Mouse (Mus musculus): ENCODE data around the gene Acp4. TPM values are rescaled to one million over a fixed set of nuclear protein-coding genes. Genes with fewer than 3 reads are reported as not detected.
"Not testable (repeated sequence)": the region's sequence is repeated elsewhere in the genome, so short reads cannot be mapped to it uniquely, and the experiment has no call there.

Gene Acp4
- polyA plus RNA-seq, 1 experiment = not detected

DNA sequence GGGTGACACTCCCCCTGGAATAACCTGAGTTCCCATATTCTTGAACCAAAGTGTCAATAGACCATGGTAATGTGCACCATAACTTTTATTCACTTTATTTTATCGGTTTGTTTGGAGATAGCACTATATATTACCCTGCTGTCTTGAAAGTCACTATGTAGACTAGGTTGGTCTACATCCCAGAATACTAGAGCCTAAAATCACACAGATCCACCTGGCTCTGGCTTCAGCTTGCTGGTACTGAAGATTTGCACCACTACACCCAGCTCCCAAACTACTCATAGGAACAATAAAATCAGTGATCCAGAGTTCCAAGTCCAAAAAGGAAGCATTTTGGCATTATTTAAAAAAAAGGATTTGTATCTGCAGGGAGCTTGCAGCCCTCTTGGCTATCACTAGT, 41.5 kb downstream of the Acp4 start, which contains the start of gene Klk1b5:
Gene Klk1b5 (plus strand): TSS at position 301 of the 400 bp plus-strand sequence.
- 80% methylated on average over 1 of the region's 1 CpGs for WGBS
- H3K4me3 ChIP-seq (replicated peaks; ENCODE audit: insufficient read depth, low read depth, low read length) = no peak within 1 kb of the TSS
- TF ChIP-seq CTCF (IDR thresholded peaks at IDR 0.05; ENCODE audit: borderline replicate concordance, insufficient read depth, low read depth, low read length) (no peak), POLR2A (IDR thresholded peaks at IDR 0.05; ENCODE audit: borderline replicate concordance, insufficient read depth, low read length) (no peak)
- no peaks in the 10 kb centered on the region for H3K27me3 ChIP-seq (ENCODE audit: control insufficient read depth, insufficient read depth, low read length)
- no peaks in the 10 kb centered on the region; the same call in 1 of the 2 replicates for H3K4me1 ChIP-seq (ENCODE audit: control insufficient read depth, insufficient read depth, low read length)
- H3K27ac ChIP-seq (ENCODE audit: insufficient read depth, low read length) = no peak within 1 kb of the TSS
- no peak for DNase-seq

DNA sequence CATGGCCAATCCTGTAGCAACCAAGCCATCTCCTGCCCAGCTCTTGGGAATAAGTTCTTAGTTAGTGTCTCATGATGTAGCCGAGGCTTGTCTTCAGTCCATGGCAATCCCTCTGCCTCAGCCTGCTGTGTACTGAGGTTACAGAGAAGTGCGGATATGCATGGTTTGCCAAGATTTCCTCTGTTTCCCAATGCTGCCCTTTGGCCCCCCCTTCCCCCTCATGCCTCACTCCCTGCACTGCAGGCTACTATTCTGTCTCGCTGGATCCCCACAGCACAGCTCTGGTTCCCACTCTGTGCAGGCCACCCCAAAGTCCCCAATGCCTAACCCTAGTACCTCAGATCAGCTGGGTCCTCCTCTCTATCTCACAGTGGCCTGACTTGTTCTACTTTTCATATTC, 48.9 kb downstream of the Acp4 start:
- TF ChIP-seq POLR2A (IDR thresholded peaks at IDR 0.05; ENCODE audit: borderline replicate concordance, insufficient read depth, low read length) = no peak
- no peak for TF ChIP-seq CTCF (IDR thresholded peaks at IDR 0.05; ENCODE audit: borderline replicate concordance, insufficient read depth, low read depth, low read length)
- Histone ChIP-seq H3K4me1 (ENCODE audit: control insufficient read depth, insufficient read depth, low read length) (no peaks in the 10 kb centered on the region), H3K27me3 (ENCODE audit: control insufficient read depth, insufficient read depth, low read length) (no peaks in the 10 kb centered on the region), H3K4me3 (replicated peaks; ENCODE audit: insufficient read depth, low read depth, low read length) (no peak overlapping the region), H3K27ac (ENCODE audit: insufficient read depth, low read length) (no peak overlapping the region)
- DNase-seq = no peak
- 69% methylated on average over 3 of the region's 3 CpGs for WGBS

DNA sequence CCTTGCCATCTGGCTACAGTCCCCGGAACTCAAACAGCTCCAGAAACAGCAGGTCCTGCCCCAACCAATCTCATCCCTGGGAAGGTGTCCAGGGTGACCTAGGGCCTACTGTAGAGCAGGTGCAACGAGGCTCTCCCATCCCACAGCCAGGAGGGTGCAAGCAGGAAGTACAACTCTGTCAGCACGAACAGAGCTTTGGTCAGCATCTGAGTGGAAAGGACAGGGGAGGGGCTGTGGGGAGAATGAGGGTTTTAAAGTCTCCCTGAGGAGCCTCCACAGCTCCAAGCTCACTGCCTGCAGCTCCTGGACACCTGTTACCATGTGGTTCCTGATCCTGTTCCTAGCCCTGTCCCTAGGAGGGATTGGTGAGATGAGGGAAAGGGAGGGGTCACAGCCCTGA, 50.0 kb downstream of the Acp4 start, which contains the start of gene Klk1b4:
Gene Klk1b4 (plus strand): TSS at position 301 of the 400 bp plus-strand sequence.
- WGBS = 28% methylated on average over 3 of the region's 3 CpGs
- H3K4me3 ChIP-seq (replicated peaks; ENCODE audit: insufficient read depth, low read depth, low read length); H3K27ac ChIP-seq (ENCODE audit: insufficient read depth, low read length); DNase-seq; H3K4me1 ChIP-seq (ENCODE audit: control insufficient read depth, insufficient read depth, low read length); H3K27me3 ChIP-seq (ENCODE audit: control insufficient read depth, insufficient read depth, low read length): not testable (repeated sequence)

Other genes with a start within 250 kb of the Acp4 start
- not detected in 2 replicates for gene Klk1b26, start 245.2 kb downstream of the Acp4 start, polyA plus RNA-seq (2012; rRNA removed)
- gene Klk1b27, start 205.1 kb downstream of the Acp4 start, polyA plus RNA-seq (2012; rRNA removed) = 0.38 and 0.51 TPM in 2 replicates
- gene Klk1b21, start 155.1 kb downstream of the Acp4 start, polyA plus RNA-seq (2012; rRNA removed) = not detected in 2 replicates
- gene Klk1b22, start 144.7 kb downstream of the Acp4 start, polyA plus RNA-seq (2012; rRNA removed) = not detected in 2 replicates
- not detected in 2 replicates for gene Klk1b16, start 120.6 kb downstream of the Acp4 start, polyA plus RNA-seq (2012; rRNA removed)
- gene Klk1b24, start 69.1 kb downstream of the Acp4 start, polyA plus RNA-seq (2012; rRNA removed) = 0.29 and 0.38 TPM in 2 replicates
- not detected in 2 replicates for gene Klk1b3, start 59.2 kb downstream of the Acp4 start, polyA plus RNA-seq (2012; rRNA removed)
- gene Klk1b4, start 49.9 kb downstream of the Acp4 start, polyA plus RNA-seq (2012; rRNA removed) = not detected in 2 replicates
- gene Klk1b5, start 41.4 kb downstream of the Acp4 start, polyA plus RNA-seq (2012; rRNA removed) = not detected in 2 replicates
- 0.20 and 0.36 TPM in 2 replicates for gene Klk1, start 32.0 kb downstream of the Acp4 start, polyA plus RNA-seq (2012; rRNA removed)
- gene Gm36864, start 21.2 kb downstream of the Acp4 start, polyA plus RNA-seq (2012; rRNA removed) = not detected in 2 replicates
- 2.2 and 2.9 TPM in 2 replicates for gene 1700028J19Rik, start 10.7 kb downstream of the Acp4 start, polyA plus RNA-seq (2012; rRNA removed)
- gene 2410002F23Rik, start 10.7 kb downstream of the Acp4 start, polyA plus RNA-seq (2012; rRNA removed) = 98.8 and 111 TPM in 2 replicates
- gene Gm15517, start 4.1 kb upstream of the Acp4 start, polyA plus RNA-seq (2012; rRNA removed) = not detected in 2 replicates
- gene Clec11a, start 49.5 kb upstream of the Acp4 start, polyA plus RNA-seq (2012; rRNA removed) = 2.4 and 3.0 TPM in 2 replicates
- 51.4 and 60.7 TPM in 2 replicates for gene Shank1, start 52.9 kb upstream of the Acp4 start, polyA plus RNA-seq (2012; rRNA removed)
- gene Syt3, start 126.7 kb upstream of the Acp4 start, polyA plus RNA-seq (2012; rRNA removed) = 125 and 130 TPM in 2 replicates
- 3.1 and 3.8 TPM in 2 replicates for gene 1700008O03Rik, start 128.4 kb upstream of the Acp4 start, polyA plus RNA-seq (2012; rRNA removed)
- 190 and 214 TPM in 2 replicates for gene Lrrc4b, start 171.6 kb upstream of the Acp4 start, polyA plus RNA-seq (2012; rRNA removed)
- 9.3 and 10.2 TPM in 2 replicates for gene Aspdh, start 208.0 kb upstream of the Acp4 start, polyA plus RNA-seq (2012; rRNA removed)
- 273 and 294 TPM in 2 replicates for gene Josd2, start 210.6 kb upstream of the Acp4 start, polyA plus RNA-seq (2012; rRNA removed)
- gene Emc10, start 239.2 kb upstream of the Acp4 start, polyA plus RNA-seq (2012; rRNA removed) = 302 and 309 TPM in 2 replicates
- gene Fam71e1, start 239.2 kb upstream of the Acp4 start, polyA plus RNA-seq (2012; rRNA removed) = 32.6 and 34.0 TPM in 2 replicates